Mouse (Mus musculus) liver (tissue): ENCODE data around the gene Ribc2.

Experiments used
- DNase-seq: peaks from one replicate; pipeline ENCODE4 v3.0.0-alpha.2; 2020; ENCODE audit warnings: mixed read lengths

Gene Ribc2

GRCm38 (mm10) chr15:85179528-85180180, 47.8 kb downstream of the Ribc2 start:
- no peak for DNase-seq

GRCm38 (mm10) chr15:85180368-85180767, 48.5 kb downstream of the Ribc2 start:
- DNase-seq: no peak

DNA sequence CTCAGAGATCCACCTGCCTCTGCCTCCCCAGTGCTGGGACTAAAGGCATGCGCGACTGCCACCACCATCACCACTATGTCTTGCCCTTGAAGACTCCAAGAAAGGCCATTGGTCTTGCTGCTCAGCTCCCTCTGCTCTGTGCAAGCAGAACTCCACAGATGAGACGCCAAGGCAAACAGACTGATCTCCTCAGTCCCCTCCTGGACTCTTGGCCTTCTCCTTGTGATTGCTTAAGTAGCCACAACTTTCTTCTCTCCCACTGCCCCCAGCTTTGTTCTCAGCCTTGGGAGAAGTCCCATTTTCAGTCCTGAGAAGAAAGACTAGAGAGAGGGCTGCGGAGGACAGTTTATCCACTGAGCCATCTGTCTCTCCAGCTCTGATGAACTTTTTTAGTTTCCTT, 50.2 kb downstream of the Ribc2 start:
- DNase-seq: no peak

DNA sequence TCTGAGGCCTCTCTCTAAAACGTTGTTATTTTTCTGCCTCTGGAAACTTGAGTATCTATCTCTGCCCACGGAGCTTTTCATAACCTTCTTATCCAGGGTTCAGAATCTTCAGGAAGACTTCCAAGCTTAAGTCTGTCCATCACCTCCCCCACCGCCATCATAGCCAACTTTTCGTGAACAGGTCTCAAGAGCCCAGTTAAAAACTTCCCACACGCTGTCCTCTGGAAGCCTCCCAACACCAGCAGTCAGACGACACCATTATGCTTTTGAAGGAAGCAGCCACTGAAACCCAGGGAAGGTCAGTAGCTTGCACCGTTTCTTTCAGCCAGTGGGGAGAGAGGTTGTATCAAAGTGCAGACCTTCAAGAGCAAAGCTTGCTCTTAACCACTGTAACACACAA, 55.0 kb downstream of the Ribc2 start:
- no peak for DNase-seq

- DNase-seq: no peak
These were observed 56.4 kb downstream of the Ribc2 start for GRCm38 (mm10) chr15:85188167-85188778.
